Mouse (Mus musculus) layer of hippocampus, adult 8-10 months (tissue): ENCODE measurements around the gene Sqstm1. TPM values are rescaled to one million over a fixed set of nuclear protein-coding genes. Genes with fewer than 3 reads are reported as not detected.

Source experiments
- DNase-seq, 2 experiments: peaks; one replicate each; pipeline ENCODE4 v3.0.0; 2022; ENCODE audit warnings: low spot score in 2 of 2
- microRNA-seq, 2 experiments: library from miRNA; unstranded; fragments of <30 nt; microRNA quantifications; one replicate each; pipeline ENCODE4 v1.2.0; 2022
- total RNA-seq, 4 experiments: library from RNA; stranded (reverse); gene quantifications; 2 replicates each; pipeline ENCODE4 v1.2.4; 2022

The Sqstm1 gene
- total RNA-seq, 4 experiments from 2014 or later, result 473 to 497 (median 477) TPM

DNA sequence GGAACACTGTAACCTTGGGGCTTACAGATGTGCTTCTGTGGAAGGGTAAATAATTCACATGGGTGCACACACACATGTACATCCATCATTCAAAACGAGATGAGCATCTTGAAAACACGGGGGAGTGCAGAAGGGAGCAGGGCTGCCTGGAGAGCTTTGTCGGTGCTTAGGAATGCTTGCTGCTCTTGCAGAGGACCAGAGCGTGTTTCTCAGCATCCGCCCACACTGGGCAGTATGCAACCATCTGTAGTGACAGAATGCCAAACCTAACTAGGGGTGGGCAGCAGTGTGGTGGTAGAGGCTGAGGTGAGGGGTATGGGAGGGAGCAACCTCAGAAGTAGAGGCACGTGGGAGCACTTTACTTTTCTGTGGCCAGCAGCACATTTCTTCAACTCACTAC, 33.5 kb downstream of the Sqstm1 start:
- no peak for DNase-seq

DNA sequence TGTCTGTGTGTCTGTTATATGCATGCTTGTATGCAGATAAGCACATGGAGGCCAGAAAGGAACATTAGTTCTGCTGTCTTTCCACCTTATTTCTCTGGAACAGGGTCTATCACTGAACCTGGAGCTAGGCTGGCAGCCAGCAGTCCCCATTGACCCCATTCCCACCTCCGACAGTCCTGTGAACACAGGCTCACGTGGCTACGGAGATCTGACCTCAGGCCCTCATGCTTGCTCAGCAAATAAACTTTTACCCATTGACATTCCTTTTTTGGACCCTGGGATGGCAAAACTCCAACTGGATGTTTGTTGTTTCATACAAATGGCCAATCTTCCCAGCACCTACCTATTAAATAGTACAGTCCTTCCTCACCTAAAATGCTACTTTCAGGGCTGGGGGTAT, 34.3 kb downstream of the Sqstm1 start:
- no peak for DNase-seq

DNA sequence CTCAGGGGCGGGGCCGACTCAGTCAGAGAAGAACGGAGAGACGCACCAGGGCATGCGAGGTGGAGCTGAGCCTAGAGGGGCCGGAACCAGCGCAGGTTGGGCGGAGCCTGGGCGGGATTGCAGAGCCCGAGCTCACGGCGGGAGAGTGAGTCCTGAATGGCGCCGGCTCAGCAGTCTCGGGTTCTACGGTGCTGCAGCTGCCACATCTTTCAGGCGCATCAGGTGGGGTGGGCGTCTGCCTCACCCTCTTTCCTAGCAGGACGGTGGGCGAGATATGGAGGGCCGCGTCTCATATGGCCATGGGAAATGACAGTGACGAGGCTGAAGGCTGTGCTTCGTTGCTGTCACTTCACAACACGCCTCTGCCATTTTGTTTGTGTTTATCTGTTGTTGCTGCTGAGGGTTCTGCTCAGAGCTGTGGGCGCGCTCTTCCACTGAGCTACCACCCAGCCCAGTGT, 35.9 kb downstream of the Sqstm1 start:
- peak; percentile 95 to 96 for DNase-seq

DNA sequence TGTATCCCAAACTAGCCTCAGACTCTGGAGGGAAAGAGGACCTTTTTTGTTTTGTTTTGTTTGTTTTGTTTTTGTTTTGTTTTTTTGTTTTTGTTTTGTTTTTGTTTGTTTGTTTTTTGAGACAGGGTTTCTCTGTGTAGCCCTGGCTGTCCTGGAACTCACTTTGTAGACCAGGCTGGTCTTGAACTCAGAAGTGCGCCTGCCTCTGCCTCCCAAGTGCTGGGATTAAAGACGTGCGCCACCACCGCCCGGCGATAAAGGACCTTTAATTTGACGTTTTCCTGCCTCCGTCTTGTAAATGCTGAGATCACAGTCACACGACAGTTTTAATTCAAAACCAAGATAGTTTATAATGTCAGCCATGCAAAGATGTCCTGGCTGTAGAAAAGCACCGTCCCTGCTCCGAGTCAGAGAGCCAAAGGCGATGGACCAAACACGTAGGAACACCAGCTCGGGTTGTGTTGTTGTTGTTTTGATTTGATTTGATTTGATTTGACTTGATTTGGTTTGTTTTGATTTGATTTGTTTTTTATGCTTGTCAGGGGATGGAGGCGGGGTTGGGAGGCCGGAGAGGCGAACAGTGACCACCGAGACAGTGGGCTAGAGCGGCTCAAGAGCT, 36.4 kb downstream of the Sqstm1 start, which contains the start of gene Mrnip:
TSS of gene Mrnip (plus strand) at position 334 of the 619 bp plus-strand sequence.
- peak in 1 of 2 experiments; percentile 37 for DNase-seq

DNA sequence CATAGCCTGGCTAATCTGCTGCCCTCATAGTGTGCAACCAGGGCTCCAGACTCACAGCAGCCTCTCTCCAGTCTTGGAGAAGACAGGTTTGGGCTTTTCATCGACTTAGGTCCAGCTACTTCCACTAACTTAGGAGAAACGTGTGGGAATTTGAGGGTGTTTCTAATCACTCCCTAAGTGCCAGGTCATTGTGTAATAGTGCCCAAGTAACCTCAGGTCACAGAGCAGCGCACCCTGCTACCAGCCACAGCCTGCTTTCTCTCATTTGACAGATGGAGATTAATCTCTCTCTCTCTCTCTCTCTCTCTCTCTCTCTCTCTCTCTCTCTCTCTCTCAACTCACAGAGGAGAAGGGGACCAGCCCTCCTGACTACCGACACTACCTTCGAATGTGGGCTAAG, 42.3 kb downstream of the Sqstm1 start:
- DNase-seq, result no peak

DNA sequence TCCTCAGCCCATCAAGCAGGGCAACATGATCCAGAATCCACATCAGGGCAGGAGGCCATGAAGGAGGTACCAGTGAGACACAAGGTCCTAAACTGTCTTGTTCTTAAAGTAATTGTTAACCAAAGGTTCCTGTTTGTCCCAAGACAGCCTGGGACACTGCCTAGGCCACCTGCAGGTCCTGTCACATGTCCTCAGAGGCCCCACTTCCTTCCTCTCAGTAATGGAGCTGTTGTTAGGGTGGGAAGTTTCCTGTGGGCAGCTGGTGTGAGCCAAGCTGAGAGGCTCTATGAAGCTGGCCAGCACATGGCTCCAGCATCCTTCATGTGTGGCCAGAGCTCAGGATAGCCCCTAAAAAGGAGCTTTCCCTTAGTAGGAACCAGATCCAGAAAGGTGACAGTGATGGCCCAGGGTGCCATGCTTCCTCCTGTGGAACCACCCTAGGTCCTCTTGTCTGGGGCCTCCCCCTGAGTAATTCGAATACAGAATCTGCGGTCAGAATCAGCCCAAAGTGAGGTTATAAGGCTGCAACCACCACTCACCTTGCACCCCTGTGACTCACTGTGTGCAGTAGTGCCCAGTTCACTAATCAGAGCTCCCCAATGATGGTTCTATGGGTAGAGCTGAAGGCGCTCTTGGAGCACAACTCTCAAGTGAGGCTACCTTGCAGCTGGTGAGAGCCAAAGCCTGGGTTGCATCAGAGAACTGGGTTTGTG, 48.1 kb downstream of the Sqstm1 start:
- no peak for DNase-seq

DNA sequence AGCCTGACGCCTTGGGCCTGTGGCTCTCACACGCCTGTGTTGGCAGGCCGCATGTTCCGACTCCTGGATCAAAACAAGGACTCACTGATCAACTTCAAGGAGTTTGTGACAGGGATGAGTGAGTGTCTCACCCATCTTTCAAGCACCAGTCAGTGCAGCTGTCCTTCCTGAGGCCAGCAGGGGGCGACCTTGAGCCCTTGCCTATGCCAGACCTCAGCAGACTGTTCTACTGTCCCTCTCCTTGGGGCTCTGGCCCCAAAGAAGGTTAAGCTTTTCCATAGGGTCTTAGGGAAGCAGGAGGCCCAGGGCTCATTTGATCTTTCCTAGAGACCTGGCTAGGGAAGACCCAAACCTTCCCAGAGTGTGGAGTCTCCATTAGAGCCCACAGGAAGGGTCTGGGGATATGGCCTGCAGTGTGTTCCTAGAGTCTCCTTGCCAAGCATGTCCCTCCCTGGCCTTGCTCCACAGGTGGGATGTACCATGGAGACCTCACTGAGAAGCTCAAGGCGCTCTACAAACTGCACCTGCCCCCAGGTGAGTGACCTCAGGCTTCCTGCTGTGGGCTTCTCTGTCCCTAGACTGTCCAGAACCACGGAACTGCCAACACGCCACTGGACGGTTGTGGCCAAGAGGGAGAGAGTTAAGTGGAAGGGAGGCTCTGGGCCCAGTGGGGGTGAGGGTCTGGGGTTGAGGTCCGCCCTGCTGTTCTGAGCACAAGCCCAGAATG, 48.9 kb downstream of the Sqstm1 start:
- peak in 1 of 2 experiments; percentile 33 for DNase-seq

DNA sequence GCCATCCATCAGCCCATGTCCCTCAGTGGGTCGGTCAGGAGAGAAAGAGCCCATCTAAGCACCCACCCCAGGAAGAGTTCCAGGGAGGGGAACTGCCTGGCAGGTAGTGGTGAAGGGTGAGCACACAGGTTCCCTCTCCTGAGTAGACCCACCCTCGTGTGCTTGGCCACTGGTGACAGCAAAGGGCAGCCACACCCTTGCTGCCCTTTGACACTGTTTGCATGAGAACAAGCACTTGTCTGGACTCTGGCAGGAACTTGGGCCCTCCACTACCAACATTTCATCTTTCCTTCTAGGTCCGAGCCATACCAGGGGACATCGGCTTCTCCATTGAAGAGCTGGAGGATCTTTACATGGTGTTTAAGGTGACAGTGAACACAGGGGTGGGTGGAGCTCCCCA, 51.3 kb downstream of the Sqstm1 start:
- DNase-seq, result no peak

DNA sequence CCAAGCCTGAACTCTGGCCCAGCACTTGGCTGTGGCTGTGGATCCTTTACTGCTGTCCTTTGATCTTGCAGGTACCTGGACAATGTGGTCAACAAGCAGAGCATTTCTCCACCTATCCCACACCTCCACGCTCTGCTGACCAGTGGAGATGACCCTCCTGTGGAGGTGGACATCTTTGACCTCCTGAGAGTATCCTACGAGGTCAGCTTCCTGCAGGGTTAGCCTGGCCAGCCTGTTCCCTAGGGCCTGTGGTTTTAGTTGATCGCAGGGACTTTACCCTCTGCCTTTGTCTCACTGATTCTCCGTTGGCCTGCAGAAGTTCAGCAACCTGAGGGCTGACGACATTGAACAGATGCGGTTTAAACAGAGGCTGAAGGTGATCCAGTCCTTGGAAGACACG, 52.3 kb downstream of the Sqstm1 start:
- no peak for DNase-seq

DNA sequence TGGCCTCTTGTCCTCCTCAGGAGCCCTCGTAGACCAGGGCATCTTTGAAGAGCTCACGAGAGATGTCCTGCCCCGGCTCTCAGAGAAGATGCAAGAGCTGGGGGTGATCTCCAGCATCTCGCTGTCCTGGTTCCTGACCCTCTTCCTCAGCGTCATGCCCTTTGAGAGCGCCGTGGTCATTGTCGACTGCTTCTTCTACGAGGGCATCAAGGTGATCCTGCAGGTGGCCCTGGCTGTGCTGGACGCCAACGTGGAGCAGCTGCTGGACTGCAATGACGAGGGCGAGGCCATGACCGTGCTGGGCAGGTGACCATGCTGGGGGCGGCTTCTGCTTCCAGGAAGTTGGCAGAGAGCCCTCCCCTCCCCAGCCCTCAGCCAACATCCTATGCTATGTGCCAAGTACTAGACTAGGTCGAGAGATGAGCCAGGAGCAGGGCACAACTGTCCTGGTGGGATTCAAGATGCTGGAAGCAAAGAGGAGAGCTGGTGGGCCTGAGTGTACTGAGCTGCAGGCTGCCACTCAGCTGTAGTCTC, 53.8 kb downstream of the Sqstm1 start:
- no peak for DNase-seq

DNA sequence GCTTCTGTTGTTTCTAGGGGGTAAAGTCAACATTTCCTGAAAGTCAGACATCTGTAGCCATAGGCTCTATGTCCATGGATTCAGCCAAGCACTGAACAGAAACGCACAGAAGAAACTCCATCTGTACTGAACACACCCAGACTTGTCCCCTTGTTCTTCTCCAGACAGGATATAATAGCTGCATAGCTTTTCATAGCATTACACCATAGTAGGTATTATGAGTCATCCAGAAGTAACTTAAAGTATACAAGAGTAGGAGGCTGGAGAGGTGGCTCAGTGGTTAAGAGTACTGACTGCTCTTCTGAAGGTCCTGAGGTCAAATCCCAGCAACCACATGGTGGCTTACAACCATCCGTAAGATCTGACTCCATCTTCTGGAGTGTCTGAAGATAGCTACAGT, 54.8 kb downstream of the Sqstm1 start:
- DNase-seq, result no peak

DNA sequence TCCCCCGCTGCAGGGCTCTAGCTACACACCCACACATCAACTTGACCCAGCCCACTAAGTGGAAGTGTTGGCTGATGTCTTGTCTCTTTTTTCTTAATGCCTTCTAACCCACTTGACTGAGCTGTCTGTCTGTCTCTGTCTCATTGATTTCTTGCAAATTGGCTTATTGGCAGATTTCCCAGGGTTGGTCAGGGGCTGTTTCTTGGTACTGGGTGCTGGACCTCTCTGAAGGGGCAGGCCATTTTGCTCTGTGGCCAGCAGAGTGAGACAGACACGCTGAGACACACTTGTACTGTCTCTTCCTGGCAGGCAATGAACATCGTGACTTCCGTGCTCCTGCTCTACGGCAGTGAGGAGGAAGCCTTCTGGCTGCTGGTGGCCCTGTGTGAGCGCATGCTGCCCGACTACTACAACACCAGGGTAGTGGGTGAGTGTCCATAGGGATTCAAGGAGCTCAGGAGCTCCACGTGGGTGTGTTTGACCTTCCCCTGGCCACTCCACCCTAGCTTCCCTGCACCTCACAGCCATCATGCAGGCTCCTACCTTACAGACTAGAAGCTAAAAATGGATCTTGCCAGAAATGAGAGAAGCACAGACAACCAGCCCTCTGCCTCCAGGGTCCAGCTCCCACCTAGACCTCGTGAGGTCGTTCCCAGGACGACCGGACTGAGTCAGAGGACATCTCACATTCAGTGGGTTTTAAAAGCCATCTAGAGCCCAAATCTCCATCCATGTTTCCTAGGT, 55.7 kb downstream of the Sqstm1 start:
- no peak for DNase-seq

DNA sequence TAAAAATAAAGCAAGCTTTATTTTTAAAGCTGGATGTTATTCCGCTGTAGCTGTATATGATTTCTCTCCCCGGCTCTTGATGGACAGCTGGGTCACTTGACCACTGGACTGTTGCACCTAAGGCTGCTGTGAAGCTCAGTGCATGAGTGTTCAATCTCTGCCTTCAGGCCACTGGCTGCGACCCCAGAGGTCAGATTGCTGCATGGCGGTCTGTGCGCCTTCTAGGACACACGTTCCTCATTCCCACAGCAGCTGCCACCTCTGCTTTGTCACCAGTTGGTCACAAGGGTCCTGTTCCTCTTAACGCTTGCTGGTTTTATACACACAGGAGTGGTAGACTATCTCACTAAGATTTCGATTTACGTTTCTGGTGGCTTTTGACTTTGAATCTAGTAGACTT, 56.5 kb downstream of the Sqstm1 start:
- DNase-seq, result no peak

DNA sequence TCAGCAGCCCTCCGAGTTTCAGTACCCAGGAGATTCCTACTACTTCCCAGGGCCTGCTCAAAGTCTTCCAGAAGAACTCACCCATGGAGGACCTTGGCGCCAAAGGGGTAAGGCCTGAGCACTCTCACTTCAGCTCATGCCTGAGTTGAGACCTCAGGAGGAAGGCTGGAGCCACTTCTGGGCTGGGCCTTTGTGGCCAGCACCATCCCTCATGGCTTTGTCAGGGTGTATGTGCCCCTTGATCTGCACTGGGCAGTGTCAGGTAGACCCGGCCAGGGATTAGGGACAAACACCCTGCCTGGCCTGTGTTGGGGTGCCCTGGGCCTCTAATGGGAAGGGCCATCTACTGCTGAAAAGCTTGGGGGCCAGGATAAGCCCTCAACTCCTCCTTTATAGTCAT, 59.3 kb downstream of the Sqstm1 start:
- no peak for DNase-seq

DNA sequence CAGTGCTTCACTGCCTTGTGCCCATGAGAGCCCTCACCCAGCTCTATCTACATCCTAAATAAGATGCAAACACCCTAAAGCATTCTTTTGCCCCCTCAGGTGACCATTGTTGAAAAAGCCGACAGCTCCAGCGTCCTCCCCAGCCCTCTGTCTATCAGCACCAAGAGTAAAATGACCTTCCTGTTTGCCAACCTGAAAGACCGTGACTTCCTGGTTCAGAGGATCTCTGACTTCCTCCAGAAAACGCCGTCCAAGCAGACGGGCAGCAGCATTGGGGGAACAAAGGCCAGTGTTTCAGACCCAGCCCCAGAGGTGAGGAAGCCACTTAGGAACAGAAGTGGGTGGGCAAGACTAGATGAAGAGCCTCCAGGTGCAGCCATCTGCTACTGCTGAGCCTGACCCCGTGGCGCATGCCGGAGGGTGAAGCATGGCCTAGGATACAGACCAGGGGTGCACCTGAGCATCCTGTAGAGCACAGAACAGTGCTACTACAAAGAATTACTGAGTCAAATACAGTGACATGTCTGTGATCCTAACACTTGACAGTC, 61.0 kb downstream of the Sqstm1 start:
- no peak for DNase-seq

Small RNA genes lying within 50 kb of the gene (microRNA-seq; reads per million reads assigned to microRNA genes)
- gene Mir6919, result 0.76 to 2.2 reads per million in 2 experiments

Other genes with a start within 250 kb of the Sqstm1 start
- gene Rnf130, start 185.5 kb downstream of the Sqstm1 start, total RNA-seq, result 10 to 100 TPM; 75.8 to 95.8 (median 84.2) TPM
- gene Tbc1d9b, start 79.4 kb downstream of the Sqstm1 start, total RNA-seq, result 100 to 1,000 TPM; 115 to 122 (median 118) TPM
- 10 to 100 TPM; 14.0 to 16.9 (median 15.4) TPM for gene Mrnip, start 36.4 kb downstream of the Sqstm1 start, total RNA-seq
- 10 to 100 TPM; 73.7 to 78.1 (median 76.2) TPM for gene Mgat4b, start 63 bp upstream of the Sqstm1 start, total RNA-seq
- 10 to 100 TPM in 2 of 4 experiments, 1 to 10 TPM in 2; 6.2 to 23.4 (median 10.7) TPM for gene Ltc4s, start 27.8 kb upstream of the Sqstm1 start, total RNA-seq
- 10 to 100 TPM; 10.6 to 12.0 (median 11.6) TPM for gene Maml1, start 81.5 kb upstream of the Sqstm1 start, total RNA-seq
- 100 to 1,000 TPM; 388 to 462 (median 411) TPM for gene Canx, start 114.8 kb upstream of the Sqstm1 start, total RNA-seq
- under 1 TPM in 1 of 4 experiments, not detected in 3; 0.96 TPM for gene Cby3, start 143.6 kb upstream of the Sqstm1 start, total RNA-seq
- gene Hnrnph1, start 166.2 kb upstream of the Sqstm1 start, total RNA-seq, result 100 to 1,000 TPM; 246 to 288 (median 274) TPM
- 10 to 100 TPM; 29.6 to 33.1 (median 32.7) TPM for gene Rufy1, start 220.3 kb upstream of the Sqstm1 start, total RNA-seq